Mouse (Mus musculus) yolk sac, embryonic 10.5 days (tissue): ENCODE measurements at regions not wholly inside any gene's neighbourhood (a gene's known extent, or its start where the extent isn't known, plus 50 kb on each side); places are given as distances from the start of the nearest gene placed in this dataset.
"Not testable (repeated sequence)": the region's sequence is repeated elsewhere in the genome, so short reads cannot be mapped to it uniquely, and the experiment has no call there.

Source experiments
- DNase-seq: peaks from one replicate; pipeline ENCODE4 v3.0.0-alpha.2; 2017; ENCODE audit warnings: low spot score

GRCm38 (mm10) chr16:55580827-55581226 lies 257.9 kb downstream of the Nfkbiz start:
- no peak for DNase-seq

- no peak for DNase-seq
Measured at GRCm38 (mm10) chr16:55578686-55579085, 260.0 kb downstream of the Nfkbiz start.

GRCm38 (mm10) chr16:55575609-55576283 lies 263.0 kb downstream of the Nfkbiz start:
- not testable (repeated sequence) for DNase-seq

GRCm38 (mm10) chr16:55571106-55571505 lies 267.6 kb downstream of the Nfkbiz start:
- DNase-seq, result no peak

- DNase-seq, result no peak
Measured at GRCm38 (mm10) chr16:55570097-55570496, 268.6 kb downstream of the Nfkbiz start.

GRCm38 (mm10) chr16:55555821-55556535 lies 258.2 kb upstream of the Zpld1 start:
- DNase-seq, result no peak

- DNase-seq, result peak; percentile 34
Measured at GRCm38 (mm10) chr16:55555224-55555623, 257.4 kb upstream of the Zpld1 start.

- DNase-seq, result no peak
Measured at GRCm38 (mm10) chr16:55553896-55554295, 256.1 kb upstream of the Zpld1 start.

GRCm38 (mm10) chr16:55551348-55551747 lies 253.6 kb upstream of the Zpld1 start:
- DNase-seq, result no peak

DNA sequence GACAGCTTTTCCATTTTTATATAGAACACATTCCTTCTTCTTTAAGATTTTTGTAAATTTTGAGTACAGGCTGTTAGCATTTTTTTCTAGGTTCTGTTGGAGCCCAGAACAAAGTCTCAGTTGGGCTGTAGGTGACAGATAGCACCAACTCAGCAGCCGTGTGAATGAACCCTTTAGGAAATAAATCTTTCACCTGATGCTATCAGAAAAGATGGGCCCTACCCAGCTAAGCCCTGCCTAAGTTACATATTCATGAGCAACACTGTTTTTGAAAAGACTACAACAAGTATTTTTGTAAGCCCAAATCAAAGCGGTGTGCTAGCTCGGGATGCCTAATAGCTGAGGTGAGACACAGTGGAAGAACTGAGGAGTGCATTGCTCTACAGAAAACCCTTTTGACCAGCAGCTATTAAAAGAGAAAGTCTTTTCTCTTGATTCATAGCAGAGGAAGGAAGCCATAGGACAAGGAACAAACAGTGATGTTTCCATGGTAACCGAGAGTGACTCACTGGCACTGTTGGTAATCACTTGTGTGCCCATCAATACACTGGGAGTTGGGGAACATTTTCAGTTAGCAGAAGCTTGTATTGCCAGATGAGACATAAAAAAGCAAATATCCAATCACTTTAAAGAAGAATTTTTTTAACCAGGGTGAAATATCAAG lies 253.0 kb upstream of the Zpld1 start:
- no peak for DNase-seq

GRCm38 (mm10) chr16:55547095-55547494 lies 249.3 kb upstream of the Zpld1 start:
- no peak for DNase-seq

DNA sequence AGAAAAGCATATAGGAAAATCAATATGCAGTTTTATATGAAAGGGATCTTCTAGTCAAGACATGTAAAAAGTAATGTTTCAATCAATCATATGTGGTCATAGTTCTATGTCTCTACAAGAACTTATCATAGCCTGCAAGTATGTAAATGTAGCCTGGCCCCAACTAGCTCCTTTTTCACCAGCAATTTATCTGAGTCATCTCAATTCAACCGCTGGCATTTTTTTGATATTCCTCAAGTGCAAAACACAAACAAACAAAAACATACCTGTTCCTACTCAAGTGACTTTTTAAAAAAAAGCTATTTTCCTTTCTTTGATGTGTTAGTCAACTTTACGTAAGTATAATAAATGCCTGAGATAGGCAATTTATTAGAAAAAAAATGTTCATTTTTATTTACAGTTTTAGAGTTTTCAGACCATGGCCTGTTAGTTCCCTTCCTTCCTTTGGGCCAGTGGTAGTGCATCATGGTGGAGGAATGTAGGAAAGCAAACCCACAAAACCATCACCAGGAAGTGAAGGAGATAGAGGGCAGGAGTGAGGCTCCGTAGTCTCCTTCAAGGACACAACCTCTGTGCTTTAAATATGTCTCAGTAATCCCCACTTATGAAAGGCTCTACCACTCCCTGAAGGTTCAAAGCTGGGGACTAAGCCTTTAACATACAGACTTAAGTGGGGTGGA lies 242.7 kb upstream of the Zpld1 start:
- no peak for DNase-seq

DNA sequence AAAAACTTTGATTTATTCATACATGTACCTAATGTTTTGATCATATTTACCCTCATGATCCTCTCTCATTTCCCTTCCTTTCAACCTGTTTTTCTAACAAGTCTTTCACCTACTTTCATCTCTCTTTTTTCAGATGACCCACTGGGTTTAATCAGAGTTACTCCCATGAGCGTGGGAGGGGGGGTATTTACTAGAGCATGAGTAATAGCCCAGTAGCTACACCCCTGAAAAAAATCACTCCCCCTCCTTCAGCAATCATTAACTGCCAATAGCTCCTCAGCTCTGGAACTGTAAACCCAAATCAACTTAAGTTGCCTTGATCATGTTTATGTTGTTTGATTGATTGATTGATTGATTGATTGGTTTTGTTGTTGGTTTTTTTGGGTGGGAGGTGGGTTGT lies 241.4 kb upstream of the Zpld1 start:
- no peak for DNase-seq

- DNase-seq, result no peak
Measured at GRCm38 (mm10) chr16:55537548-55537947, 239.8 kb upstream of the Zpld1 start.

- DNase-seq, result peak; percentile 34
Measured at GRCm38 (mm10) chr16:55532686-55533085, 234.9 kb upstream of the Zpld1 start.

- DNase-seq, result no peak
Measured at GRCm38 (mm10) chr16:55530844-55531243, 233.1 kb upstream of the Zpld1 start.

DNA sequence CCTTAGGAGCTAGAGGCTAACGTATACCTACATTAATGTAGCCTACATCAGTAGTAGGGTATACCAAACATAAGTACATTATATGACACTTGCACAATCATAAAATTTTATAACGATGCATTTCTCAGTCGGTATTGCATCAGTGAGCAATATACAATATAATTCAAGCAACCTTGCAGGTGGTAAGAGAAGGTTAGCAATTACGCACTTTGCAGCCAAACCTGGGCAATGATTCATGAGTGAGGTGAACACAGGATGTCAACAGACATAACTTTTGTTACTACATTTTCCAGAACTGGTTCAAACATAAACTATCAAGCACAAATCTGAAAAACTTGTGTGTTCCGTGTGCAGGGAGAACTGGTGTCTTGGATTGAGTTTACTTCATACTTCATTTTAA lies 229.9 kb upstream of the Zpld1 start:
- no peak for DNase-seq

DNA sequence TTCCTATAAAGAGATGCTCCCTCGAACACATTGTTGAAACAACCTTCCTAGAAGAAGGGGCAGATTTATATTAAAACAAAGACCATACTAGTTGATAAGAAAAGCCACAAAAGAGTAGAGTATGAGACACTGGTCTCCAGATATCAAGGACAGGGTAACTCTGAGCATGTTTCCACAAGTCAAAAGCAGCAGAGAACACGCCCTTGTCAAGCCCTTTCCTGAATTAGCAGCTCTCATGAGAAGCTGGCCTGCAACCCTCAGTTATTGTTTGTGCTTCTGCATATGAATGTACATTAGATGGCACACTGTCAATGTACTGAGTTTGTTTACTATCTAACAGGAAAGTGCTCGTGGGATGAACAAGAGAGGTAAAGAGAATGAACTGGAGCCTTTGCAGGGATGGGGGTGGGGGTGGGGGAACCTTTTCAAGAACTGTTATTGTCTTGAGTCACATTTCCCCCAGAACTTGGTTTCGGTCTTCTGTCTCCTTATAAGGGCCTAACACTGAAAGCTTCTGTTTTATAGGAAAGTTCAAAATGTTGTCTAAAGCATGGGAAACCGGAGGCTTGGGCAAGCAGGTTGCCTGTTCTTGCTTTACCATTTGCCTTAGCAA lies 228.6 kb upstream of the Zpld1 start:
- no peak for DNase-seq

DNA sequence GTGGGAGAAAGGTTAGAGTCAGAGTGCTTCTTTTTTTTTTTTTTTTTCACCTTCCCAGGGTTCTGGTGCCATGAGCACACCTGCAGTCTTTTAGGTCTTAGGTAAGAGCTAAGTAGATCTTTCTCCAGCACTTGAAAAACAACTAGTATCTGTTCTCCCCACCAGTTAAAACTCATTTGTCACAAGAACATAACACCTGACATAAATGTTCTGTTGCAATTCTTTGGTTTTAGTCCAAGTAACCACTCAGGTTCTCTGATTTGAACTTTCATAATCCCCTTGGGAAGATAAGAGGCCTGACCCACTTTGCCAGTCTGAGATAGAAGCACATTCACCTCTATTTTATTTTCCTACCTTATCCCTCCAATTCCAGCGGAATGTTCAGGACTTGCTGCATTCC lies 225.5 kb upstream of the Zpld1 start:
- DNase-seq, result no peak

GRCm38 (mm10) chr16:55522283-55522682 lies 224.5 kb upstream of the Zpld1 start:
- no peak for DNase-seq

- DNase-seq, result no peak
Measured at GRCm38 (mm10) chr16:55521421-55521971, 223.7 kb upstream of the Zpld1 start.

DNA sequence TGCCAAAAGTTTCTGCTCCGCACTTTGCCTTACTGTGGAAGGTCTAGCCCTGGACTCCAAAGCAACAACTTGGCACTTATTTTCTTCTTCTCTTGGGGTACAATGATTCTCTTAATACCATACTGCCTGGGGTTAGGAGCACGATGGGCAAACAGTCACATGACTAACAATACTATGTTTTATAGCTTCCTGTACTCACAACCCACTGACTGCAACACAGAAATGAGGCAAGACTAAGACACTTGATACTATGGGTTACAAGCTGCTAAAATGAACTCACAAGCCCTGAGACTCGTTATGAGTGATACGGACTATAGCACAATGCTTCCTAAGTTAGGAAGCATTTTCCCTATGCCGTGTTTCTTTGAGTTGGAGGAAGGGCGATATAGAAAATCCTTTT lies 222.3 kb upstream of the Zpld1 start:
- DNase-seq, result no peak
